Mouse (Mus musculus) regulatory T cell (primary cell): ENCODE data around the gene Babam2.

Experiments used
- in situ Hi-C: fragments of 300-600 bp; cut with MboI, MseI; formaldehyde crosslinking; loops from one replicate; pipeline ENCODE4 v1.15.1; 2025; ENCODE audit warnings: high pct_unique_total_duplicates

Gene Babam2

DNA sequence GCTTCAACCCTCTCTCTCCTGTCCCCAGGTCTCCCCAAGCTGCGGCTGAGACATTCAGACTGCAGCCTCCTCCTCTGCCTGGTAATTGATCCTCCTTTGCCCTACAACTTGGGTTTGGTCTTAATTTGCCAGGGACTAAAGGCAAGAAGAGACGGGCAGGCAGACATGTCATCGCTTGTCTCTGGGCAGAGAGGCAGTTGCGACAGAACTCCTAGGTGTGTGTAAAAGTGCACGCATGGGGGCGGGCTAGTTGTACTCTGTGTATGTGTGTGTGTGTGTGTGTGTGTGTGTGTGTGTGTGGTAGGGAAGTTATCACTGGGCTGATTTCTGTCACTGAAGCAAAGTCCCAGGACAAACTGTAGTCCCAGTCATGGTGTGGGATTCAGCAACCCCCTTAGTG is 424.5 kb downstream of the Babam2 start:
- in situ Hi-C loops = no loop called here

DNA sequence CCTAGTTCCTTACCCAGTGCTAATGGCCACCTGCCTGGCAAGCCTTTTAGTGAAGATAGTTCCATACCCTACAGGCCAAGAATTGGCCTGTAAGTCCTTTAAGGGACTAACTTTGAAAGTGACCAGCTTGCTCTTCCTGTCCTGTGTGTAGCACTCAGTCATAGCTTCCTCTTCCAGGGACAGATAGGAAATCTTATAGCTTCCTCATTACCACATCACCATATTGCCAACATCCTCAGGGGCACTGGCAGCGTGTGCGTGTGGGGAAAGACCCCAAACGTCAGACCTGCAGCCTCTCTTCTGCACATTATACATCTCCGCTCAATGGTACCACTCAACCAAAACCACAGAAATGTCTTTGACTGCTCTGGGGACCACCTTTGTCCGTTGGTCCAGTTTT is 424.9 kb downstream of the Babam2 start:
- in situ Hi-C loops = no loop called here

DNA sequence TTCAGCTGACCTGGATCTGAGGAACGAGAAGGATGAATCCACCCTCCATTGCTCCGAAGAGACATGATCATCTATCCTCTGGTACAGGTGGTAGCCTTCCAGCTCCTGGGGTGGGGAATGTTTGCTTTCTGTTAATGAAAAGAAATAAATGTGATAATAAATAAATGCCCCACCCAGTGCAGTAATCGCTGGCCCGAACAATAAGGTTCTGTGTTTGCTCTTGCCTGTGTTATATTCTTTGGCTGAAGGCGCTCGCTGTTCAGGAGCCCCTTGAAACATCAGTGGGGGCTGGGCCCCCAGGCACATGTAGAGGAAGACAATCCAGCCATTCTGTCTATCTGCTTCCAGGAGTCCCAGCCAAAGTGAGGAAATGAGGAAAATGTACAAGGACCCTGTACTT is 427.5 kb downstream of the Babam2 start:
- in situ Hi-C loops = no loop called here

DNA sequence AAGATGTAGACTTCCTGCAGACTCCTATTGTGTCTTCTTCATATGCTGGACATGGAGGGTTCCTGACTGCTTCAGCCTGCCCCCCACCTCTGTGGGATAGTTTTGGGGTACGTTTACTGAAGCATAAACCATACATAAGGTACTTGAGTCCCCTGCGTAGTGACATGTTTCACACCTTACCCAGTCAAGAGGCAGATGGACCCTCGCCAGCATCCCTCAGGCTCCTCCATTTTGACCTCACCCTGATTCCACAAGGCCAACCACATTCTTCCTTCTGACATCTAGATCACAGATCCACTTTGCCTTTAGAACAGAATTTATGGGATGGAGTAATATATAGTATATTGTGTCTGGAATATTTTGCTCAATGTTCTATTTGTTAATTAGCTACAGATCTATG is 429.7 kb downstream of the Babam2 start:
- in situ Hi-C loops = no loop called here

DNA sequence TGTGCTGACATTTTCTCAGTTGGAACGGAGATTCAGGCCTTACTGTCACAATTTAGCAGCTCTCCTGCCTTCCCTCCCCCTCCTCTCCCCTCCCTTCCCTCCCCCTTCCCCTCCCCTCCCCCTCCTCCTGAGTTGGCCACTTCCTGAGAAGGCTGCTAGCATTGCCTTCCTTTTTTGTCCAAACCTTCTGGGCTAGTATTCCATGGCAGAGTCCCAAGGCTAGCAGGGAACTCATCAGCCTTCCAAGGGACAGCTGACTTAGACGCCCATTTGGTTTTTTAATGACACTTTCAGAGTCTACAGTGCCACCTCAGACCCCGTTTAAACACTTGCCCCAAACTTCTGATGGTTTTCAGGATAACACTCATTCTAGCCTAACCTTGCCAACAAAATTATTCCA is 430.4 kb downstream of the Babam2 start:
- in situ Hi-C loops = no loop called here

DNA sequence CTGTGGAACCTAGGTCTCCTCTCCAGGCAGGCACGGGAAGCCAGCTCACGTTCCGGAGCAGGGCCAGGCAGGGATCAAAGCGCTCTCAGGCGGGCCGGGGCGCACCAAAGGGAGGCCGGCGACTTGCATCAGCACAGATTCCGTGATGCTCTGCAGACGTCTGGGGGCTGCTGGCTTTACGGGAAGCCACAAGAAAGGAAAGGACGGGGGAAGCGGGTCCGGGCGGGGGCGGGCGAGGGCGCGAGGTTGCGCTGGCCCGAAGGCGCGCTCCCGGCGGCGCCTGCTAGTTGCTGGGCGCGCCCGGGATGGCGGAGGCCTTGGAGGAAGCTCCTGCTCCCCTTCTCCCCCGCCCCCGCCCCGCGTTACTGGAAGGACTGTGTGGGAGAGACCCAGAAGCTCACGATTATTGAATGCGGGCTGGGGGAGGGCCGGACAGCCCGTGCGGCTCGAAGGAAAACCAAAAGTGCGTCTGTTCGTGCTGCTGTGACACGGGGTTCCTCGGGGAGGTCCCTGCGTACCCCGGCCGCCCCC is 435.6 kb downstream of the Babam2 start:
- in situ Hi-C loops = no loop called here

DNA sequence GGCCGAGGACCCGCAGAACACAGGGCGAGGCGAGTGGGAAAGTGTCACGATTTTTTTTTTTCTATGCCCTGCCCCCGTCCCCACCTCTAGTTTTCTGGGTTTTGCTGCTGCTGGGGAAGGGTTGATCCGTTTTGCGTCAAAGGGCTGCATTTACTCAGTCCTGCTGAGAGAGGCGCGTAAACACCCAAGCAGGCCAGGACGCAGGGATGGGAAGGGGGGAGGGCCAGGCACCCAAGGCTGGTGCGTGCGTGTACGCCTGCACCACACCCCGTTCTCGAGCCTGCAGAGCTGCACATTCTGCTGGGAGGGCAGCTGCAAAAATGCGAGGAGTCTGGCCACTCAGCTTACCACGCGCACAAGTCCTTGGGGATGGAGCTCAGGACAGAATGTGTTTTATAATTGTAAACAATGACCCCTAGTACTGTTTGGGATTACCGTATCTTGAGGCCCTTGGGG is 436.1 kb downstream of the Babam2 start:
- in situ Hi-C loops = no loop called here

DNA sequence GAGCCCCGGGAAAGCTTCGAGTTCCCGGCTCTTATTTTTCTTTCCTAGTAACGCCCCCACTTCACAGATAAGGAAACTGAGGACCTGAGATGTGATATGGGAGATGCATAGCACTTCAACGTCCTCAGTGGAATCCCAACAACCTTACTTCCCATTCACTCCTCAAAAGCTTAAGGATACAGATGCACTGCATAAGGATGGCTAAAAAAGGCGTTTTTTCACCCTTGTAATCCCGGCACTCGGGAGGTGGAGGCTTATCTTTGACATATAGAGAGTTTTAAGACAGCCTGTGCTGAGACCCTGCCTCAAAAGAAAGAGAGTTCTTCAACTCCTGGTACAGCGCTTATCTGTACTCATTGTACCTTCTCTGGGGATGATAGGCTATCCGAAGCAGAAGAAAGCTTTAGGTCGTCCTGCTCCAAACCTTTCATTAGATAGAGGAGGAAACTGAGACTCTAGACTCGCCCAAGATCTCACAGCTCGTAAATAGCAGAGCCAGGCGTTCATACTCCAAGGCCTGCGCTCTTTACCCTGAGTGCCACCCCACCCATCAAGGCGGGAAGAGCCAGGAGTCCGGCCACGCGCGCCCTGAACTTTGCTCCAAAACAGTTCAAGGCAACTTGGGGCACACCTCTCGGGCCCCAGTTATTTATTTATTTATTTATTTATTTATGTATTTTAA is 436.7 kb downstream of the Babam2 start:
- in situ Hi-C loops = no loop called here
